Mouse (Mus musculus) left cerebral cortex, postnatal 10 days (tissue): ENCODE results near the gene Mrps31. TPM values are rescaled to one million over a fixed set of nuclear protein-coding genes. Genes with fewer than 3 reads are reported as not detected.
A peak's percentile ranks its signal among the peaks of the same experiment; 100 is the strongest.

Source experiments
- DNase-seq, 2 experiments: peaks; one replicate each; pipeline ENCODE4 v3.0.0; 2021 to 2022; ENCODE audit warnings: low spot score in 2 of 2, mixed read lengths in 1 of 2; ENCODE audit errors: extremely low spot score in 1 of 2
- intact Hi-C: fragments of 180-260 bp; cut with DNase I; formaldehyde crosslinking; loops from one replicate; pipeline ENCODE4 v1.15.1; 2025
- total RNA-seq, 2 experiments: library from RNA; stranded (reverse); gene quantifications; 2 replicates each; pipeline ENCODE4 v1.2.3; 2021

Mrps31 gene
- total RNA-seq: 10 to 100 TPM; 23.5 to 24.1 TPM

GRCm38 (mm10) chr8:22411282-22411702 is at the start of gene Mrps31:
Gene Mrps31, plus strand, starts transcription at chr8:22411361.
- peak; percentile 84 to 89 for DNase-seq
- intact Hi-C loops: loop anchor here (2.0 kb wide), 1 partner anchor 218 kb away; the partner anchor contains the start of gene Vps36

- intact Hi-C loops: no loop called here
- DNase-seq: no peak
Measured at GRCm38 (mm10) chr8:22376311-22376710, 34.9 kb upstream of the Mrps31 start.

GRCm38 (mm10) chr8:22376903-22377302 is 34.3 kb upstream of the Mrps31 start:
- DNase-seq: peak in 1 of 2 experiments; percentile 62
- intact Hi-C loops: no loop called here

- DNase-seq: no peak
- intact Hi-C loops: loop anchor here (5.0 kb wide), 1 partner anchor 249 kb away; no protein-coding TSS in a partner anchor
Measured at GRCm38 (mm10) chr8:22380934-22381333, 30.2 kb upstream of the Mrps31 start.

GRCm38 (mm10) chr8:22382824-22383595 is 28.2 kb upstream of the Mrps31 start:
- DNase-seq: no peak
- intact Hi-C loops: loop anchor here (5.0 kb wide), 1 partner anchor 251 kb away; no protein-coding TSS in a partner anchor

DNA sequence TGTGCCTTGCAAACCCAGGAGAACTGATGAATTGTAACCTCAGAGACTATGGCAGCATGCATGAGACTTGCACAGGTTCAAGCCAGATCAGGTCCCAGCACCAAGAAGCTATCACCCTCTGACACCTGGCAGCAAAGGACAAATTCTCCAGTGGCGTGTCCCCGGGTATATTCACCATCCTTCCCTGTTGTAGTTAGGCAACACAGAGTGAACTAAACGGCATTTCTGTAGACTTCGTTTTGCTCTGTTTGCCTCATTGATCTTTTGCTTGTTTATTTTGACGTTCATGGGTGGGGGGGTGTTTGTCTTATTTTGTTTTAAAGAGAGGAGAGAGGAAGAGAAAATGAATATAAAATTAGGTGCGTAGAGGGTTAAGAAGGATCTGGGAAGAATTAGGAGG is 26.0 kb upstream of the Mrps31 start:
- intact Hi-C loops: no loop called here
- no peak for DNase-seq

GRCm38 (mm10) chr8:22389874-22390273 is 21.3 kb upstream of the Mrps31 start:
- intact Hi-C loops: no loop called here
- DNase-seq: no peak

GRCm38 (mm10) chr8:22390766-22391463 is 20.2 kb upstream of the Mrps31 start:
- intact Hi-C loops: no loop called here
- DNase-seq: no peak

DNA sequence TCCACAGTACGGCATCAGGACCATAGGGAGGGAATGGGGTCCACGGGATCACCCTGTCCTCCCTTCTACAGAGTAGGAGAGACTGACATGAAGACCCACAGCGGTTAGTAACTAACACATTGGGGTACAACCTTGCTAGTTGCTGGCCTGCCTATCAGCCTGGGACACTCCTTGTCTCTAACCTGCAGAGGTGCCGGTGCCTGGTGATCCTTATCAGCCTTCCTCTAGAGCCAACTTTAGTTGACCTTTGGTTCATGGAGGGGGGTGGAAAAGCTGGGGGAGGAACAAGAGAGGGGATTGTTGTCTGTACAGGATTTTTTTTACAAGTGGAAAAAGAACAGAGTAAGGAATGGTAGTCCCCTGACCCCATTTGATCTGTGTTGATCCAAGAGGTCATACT is 16.7 kb upstream of the Mrps31 start:
- intact Hi-C loops: no loop called here
- no peak for DNase-seq

- intact Hi-C loops: loop anchor here (5.0 kb wide), 1 partner anchor 203 kb away; the partner anchor contains the start of gene Vps36
- no peak for DNase-seq
Measured at GRCm38 (mm10) chr8:22395256-22395655, 15.9 kb upstream of the Mrps31 start.

DNA sequence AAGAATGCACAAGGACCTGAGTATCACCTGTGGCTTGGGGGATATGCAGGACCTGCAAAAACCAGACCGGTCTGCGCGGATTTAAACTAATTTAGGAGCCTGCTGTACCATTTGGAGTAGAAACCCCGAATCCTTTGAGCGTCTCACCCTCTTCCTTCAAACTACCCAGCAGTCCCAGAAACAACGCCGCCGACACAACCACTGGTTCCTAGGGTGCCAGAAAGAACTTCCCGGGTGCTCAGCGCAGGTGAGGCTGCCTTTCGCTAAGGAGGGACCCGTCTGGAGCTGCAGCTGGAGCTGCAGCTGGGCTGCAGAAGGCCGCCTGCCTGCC is 13.4 kb upstream of the Mrps31 start:
- intact Hi-C loops: loop anchor here (5.0 kb wide), 1 partner anchor 205 kb away; the partner anchor contains the start of gene Vps36
- DNase-seq: no peak

- DNase-seq: peak; percentile 73 to 94
- intact Hi-C loops: loop anchor here (5.0 kb wide), 1 partner anchor 206 kb away; the partner anchor contains the start of gene Vps36
Measured at GRCm38 (mm10) chr8:22398142-22398951, 12.8 kb upstream of the Mrps31 start, which contains the start of gene Slc25a15. Gene Slc25a15, minus strand, starts transcription at chr8:22398597.

- no peak for DNase-seq
- intact Hi-C loops: loop anchor here (5.0 kb wide), 1 partner anchor 207 kb away; the partner anchor contains the start of gene Vps36
Measured at GRCm38 (mm10) chr8:22399285-22399880, 11.8 kb upstream of the Mrps31 start.

DNA sequence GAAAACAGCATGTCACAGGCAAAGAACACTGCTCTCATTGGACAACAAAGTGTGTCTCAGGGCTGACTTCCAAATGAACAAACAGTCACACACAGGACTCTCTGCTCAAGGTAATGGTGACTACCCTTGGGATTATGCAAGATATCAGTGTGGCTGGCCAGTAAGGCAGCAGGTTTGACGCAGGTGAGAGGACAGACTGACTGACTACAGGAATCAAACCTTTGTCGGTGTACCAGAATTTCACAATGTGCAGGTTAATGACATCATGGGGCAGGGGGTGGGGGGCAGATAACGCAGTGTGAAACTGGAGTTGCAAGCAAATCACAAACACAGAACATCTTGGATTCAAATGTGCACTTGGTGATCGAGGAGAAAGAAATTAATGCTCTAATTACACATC is 10.6 kb upstream of the Mrps31 start:
- intact Hi-C loops: no loop called here
- DNase-seq: no peak

DNA sequence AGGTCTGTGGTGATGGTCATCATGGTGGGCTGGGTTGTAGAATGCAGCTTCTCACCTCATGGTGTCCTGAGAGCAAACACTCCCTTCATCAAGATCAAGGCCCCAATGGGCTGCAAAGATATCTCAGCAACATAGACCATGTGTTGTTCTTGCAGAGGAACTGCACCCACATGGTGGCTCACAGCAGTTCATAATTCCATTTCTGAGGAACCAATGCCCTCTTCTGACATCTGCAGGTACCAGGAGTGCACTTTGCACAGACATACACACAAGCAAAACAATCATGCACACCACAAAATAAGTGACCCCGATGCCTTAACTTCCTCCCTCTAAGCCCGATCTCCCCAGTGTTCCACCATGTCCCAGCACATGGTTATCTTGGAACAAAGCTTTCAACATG is 7.9 kb upstream of the Mrps31 start:
- intact Hi-C loops: no loop called here
- DNase-seq: no peak

- DNase-seq: no peak
- intact Hi-C loops: no loop called here
Measured at GRCm38 (mm10) chr8:22405733-22406132, 5.4 kb upstream of the Mrps31 start.

- intact Hi-C loops: loop anchor here (2.0 kb wide), 1 partner anchor 218 kb away; the partner anchor contains the start of gene Vps36
- DNase-seq: no peak
Measured at GRCm38 (mm10) chr8:22410688-22411281, 376 bp upstream of the Mrps31 start.

DNA sequence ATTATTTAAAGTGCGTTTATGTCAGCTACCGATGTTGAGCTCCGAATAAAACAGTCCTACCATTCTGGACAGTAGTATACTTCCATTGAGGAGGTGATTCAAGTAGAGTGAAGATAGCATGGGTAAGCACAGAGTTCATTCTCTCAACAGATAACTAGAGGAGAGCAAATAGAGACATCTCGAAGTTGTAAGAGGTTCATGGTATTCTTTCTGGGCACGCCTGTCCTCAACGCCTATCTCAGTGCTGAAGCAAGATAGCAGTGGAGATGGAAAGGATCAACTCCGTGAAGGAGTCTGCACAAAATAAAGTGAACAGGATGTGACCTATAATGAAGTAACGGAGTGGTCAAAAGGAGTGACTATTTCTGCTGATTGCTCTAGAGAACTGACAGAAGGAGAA is 810 bp downstream of the Mrps31 start:
- no peak for DNase-seq
- intact Hi-C loops: loop anchor here (2.0 kb wide), 1 partner anchor 219 kb away; the partner anchor contains the start of gene Vps36
